Mouse (Mus musculus): ENCODE data around the gene Bcl7b. TPM values are rescaled to one million over a fixed set of nuclear protein-coding genes. Genes with fewer than 3 reads are reported as not detected.

Gene Bcl7b
- polyA plus RNA-seq, 1 experiment from 2014 or later: 65.1 TPM

GRCm38 (mm10) chr5:135230186-135230585, 62.1 kb downstream of the Bcl7b start:
- Histone ChIP-seq H3K9me3 (ENCODE audit: control insufficient read depth) (no peaks in the 10 kb centered on the region), H3K27ac (ENCODE audit: low read depth, low read length) (no peak overlapping the region), H3K9ac (ENCODE audit: low read depth, low read length) (no peak overlapping the region), H3K4me1 (replicated peaks; ENCODE audit: control insufficient read depth, insufficient read depth, low read length) (no peaks in the 10 kb centered on the region), H3K4me2 (replicated peaks; ENCODE audit: low read depth) (no peak overlapping the region), H3K36me3 (ENCODE audit: control insufficient read depth, insufficient read depth) (peaks cover 79% of the 10 kb centered on the region), H3K4me3 (ENCODE audit: low read depth, low read length) (no peak overlapping the region), H3K27me3 (replicated peaks; ENCODE audit: control insufficient read depth, insufficient read depth, low read length) (no peaks in the 10 kb centered on the region)
- no peak for TF ChIP-seq CTCF (IDR thresholded peaks at IDR 0.05; ENCODE audit: low read depth)
- 87% methylated on average over 4 of the region's 4 CpGs for WGBS
- no peak for ATAC-seq

Small RNAs within 50 kb of the gene (microRNA-seq; reads per million reads assigned to microRNA genes)
- not detected for gene Gm25315

Other genes with a start within 250 kb of the Bcl7b start
- gene Mettl27, start 235.9 kb upstream of the Bcl7b start, polyA plus RNA-seq (2015; fragmentation: Nextera tagmentation; extraction: Ambion mirVana): 30.3 and 31.4 TPM in 2 replicates
- 62.1 and 76.6 TPM in 2 replicates for gene Cldn4, start 221.3 kb upstream of the Bcl7b start, polyA plus RNA-seq (2015; fragmentation: Nextera tagmentation; extraction: Ambion mirVana)
- 96.0 and 116 TPM in 2 replicates for gene Cldn3, start 182.1 kb upstream of the Bcl7b start, polyA plus RNA-seq (2015; fragmentation: Nextera tagmentation; extraction: Ambion mirVana)
- gene Abhd11, start 159.1 kb upstream of the Bcl7b start, polyA plus RNA-seq (2015; fragmentation: Nextera tagmentation; extraction: Ambion mirVana): 60.1 and 61.9 TPM in 2 replicates
- 5.6 and 6.5 TPM in 2 replicates for gene Stx1a, start 144.8 kb upstream of the Bcl7b start, polyA plus RNA-seq (2015; fragmentation: Nextera tagmentation; extraction: Ambion mirVana)
- gene Dnajc30, start 104.1 kb upstream of the Bcl7b start, polyA plus RNA-seq (2015; fragmentation: Nextera tagmentation; extraction: Ambion mirVana): 35.9 and 40.7 TPM in 2 replicates
- 40.0 and 40.6 TPM in 2 replicates for gene Bud23, start 103.3 kb upstream of the Bcl7b start, polyA plus RNA-seq (2015; fragmentation: Nextera tagmentation; extraction: Ambion mirVana)
- gene Vps37d, start 90.0 kb upstream of the Bcl7b start, polyA plus RNA-seq (2015; fragmentation: Nextera tagmentation; extraction: Ambion mirVana): 2.5 and 2.9 TPM in 2 replicates
- gene Mlxipl, start 78.4 kb upstream of the Bcl7b start, polyA plus RNA-seq (2015; fragmentation: Nextera tagmentation; extraction: Ambion mirVana): 13.7 and 16.2 TPM in 2 replicates
- 17.7 and 18.0 TPM in 2 replicates for gene Tbl2, start 18.6 kb upstream of the Bcl7b start, polyA plus RNA-seq (2015; fragmentation: Nextera tagmentation; extraction: Ambion mirVana)
- 11.0 and 12.0 TPM in 2 replicates for gene Baz1b, start 19.0 kb downstream of the Bcl7b start, polyA plus RNA-seq (2015; fragmentation: Nextera tagmentation; extraction: Ambion mirVana)
- gene Fzd9, start 82.9 kb downstream of the Bcl7b start, polyA plus RNA-seq (2015; fragmentation: Nextera tagmentation; extraction: Ambion mirVana): 0.07 and 0.18 TPM in 2 replicates
- gene Fkbp6, start 181.8 kb downstream of the Bcl7b start, polyA plus RNA-seq (2015; fragmentation: Nextera tagmentation; extraction: Ambion mirVana): 0.12 and 0.34 TPM in 2 replicates
- gene Trim50, start 185.0 kb downstream of the Bcl7b start, polyA plus RNA-seq (2015; fragmentation: Nextera tagmentation; extraction: Ambion mirVana): 0.24 and 0.30 TPM in 2 replicates
- 9.8 and 12.0 TPM in 2 replicates for gene Nsun5, start 201.7 kb downstream of the Bcl7b start, polyA plus RNA-seq (2015; fragmentation: Nextera tagmentation; extraction: Ambion mirVana)
- 5.2 and 5.3 TPM in 2 replicates for gene Pom121, start 226.3 kb downstream of the Bcl7b start, polyA plus RNA-seq (2015; fragmentation: Nextera tagmentation; extraction: Ambion mirVana)

All from intestine, postnatal 0 days (tissue).